Mouse (Mus musculus) kidney, embryonic 14.5 days (tissue): Measurements from ENCODE around the gene Tppp2. TPM values are rescaled to one million over a fixed set of nuclear protein-coding genes. Genes with fewer than 3 reads are reported as not detected.

Source experiments
- ATAC-seq: fragments of 200-750 bp; cut with Nextera tagmentation; 2 replicates; pipeline ENCODE4 v1.8.0; 2017; ENCODE audit warnings: moderate number of reproducible peaks, mild to moderate bottlenecking, moderate TSS enrichment, moderate library complexity; ENCODE audit not compliant: low FRiP score, low TSS enrichment
- H3K27ac ChIP-seq: fragments of 300-500 bp; sonication (generic); 2 replicates; pipeline ENCODE4 v1.5.1; 2014; ENCODE audit warnings: low read depth, mild to moderate bottlenecking, low read length, moderate library complexity, mixed read lengths
- H3K27me3 ChIP-seq: fragments of 300-500 bp; sonication (generic); 2 replicates; pipeline ENCODE4 v1.6.1; 2014; ENCODE audit warnings: mild to moderate bottlenecking, low read length; ENCODE audit not compliant: control insufficient read depth, insufficient read depth
- H3K36me3 ChIP-seq: fragments of 300-500 bp; sonication (generic); 2 replicates; pipeline ENCODE4 v1.6.1; 2014; ENCODE audit warnings: low read length, mixed read lengths; ENCODE audit not compliant: control insufficient read depth, insufficient read depth
- H3K4me1 ChIP-seq: fragments of 300-500 bp; sonication (generic); 2 replicates; pipeline ENCODE4 v1.6.1; 2014; ENCODE audit warnings: low read length, mixed read lengths; ENCODE audit not compliant: control insufficient read depth, insufficient read depth
- H3K4me2 ChIP-seq: fragments of 300-500 bp; sonication (generic); replicated peaks from 2 replicates; pipeline ENCODE4 v1.6.1; 2014; ENCODE audit warnings: low read depth, mild to moderate bottlenecking, low read length
- H3K4me3 ChIP-seq: fragments of 300-500 bp; sonication (generic); 2 replicates; pipeline ENCODE4 v1.5.1; 2014; ENCODE audit warnings: mild to moderate bottlenecking, low read length
- H3K9ac ChIP-seq: fragments of 300-500 bp; sonication (generic); 2 replicates; pipeline ENCODE4 v1.6.1; 2014; ENCODE audit warnings: low read depth, mild to moderate bottlenecking, low read length, moderate library complexity
- H3K9me3 ChIP-seq: fragments of 300-500 bp; sonication (generic); 2 replicates; pipeline ENCODE4 v1.6.1; 2016; ENCODE audit warnings: low read length; ENCODE audit not compliant: control insufficient read depth
- WGBS: fragments of 180-500 bp; shearing (Covaris S2); extraction: QIAGEN DNeasy Blood & Tissue Kit; methylation state at CpG from one replicate; pipeline ENCODE4 v1.1.7; 2014; 5-methylcytosine and 5-hydroxymethylcytosine counted together
- polyA plus RNA-seq: library from polyadenylated mRNA; unstranded; fragments of >200 nt; fragmentation: Nextera tagmentation; extraction: Ambion mirVana; gene quantifications from 2 replicates; pipeline ENCODE4 v1.2.1, GENCODE M21; 2014

Gene Tppp2
- polyA plus RNA-seq = not detected in 2 replicates

DNA sequence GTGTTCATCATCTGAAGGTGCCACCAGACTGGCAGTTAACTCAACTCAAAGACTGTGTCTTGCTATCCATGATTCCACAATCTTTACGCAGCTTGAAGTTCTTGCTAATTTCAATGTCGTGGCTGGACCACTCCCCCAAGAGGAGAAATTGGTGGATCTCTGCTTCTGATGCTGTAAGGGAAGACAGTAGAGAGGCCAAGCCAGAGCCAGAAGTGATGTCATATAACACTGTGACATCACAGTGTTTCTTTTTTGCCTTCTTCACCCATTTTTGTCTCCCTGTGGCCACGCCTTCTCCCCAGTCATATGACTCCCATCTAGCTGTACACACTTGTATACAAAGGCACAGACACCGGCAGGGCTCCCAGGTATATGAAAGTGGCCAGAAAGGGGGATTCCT lies at the start of gene Tppp2:
Gene Tppp2 (plus strand): TSS at position 301 of the 400 bp plus-strand sequence.
- no peak for ATAC-seq
- Histone ChIP-seq H3K9me3 (no peaks in the 10 kb centered on the region), H3K4me3 (no peak within 1 kb of the TSS), H3K4me1 (peaks cover 12% of the 10 kb centered on the region), H3K4me2 (no peak within 1 kb of the TSS), H3K9ac (no peak within 1 kb of the TSS), H3K36me3 (no peaks in the 10 kb centered on the region), H3K27me3 (no peaks in the 10 kb centered on the region), H3K27ac (no peak within 1 kb of the TSS)
- WGBS = 89% methylated on average over 4 of the region's 4 CpGs

DNA sequence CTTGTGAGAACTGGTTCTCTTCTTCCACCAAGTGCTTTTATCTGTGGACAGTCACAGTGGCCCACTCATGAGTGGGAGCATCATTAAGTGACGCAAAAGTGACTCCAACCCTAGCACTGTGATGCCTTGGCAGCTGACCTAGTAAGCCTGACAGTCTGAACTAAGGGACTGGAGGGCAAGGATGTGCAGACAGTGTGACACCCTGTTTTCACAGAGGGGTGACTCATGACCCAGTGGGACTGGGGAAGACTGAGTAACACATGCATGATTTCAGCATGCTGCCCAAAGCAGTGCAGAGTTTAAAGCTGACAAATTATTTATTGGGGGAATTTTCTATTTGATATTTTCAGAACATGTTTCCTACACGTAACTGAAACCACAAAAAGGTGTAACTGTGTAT lies 47.5 kb upstream of the Tppp2 start:
- H3K36me3 ChIP-seq = no peaks in the 10 kb centered on the region
- no peaks in the 10 kb centered on the region for H3K9me3 ChIP-seq
- no peak overlapping the region for H3K27ac ChIP-seq
- no peak overlapping the region for H3K4me2 ChIP-seq
- no peak overlapping the region for H3K4me3 ChIP-seq
- no peaks in the 10 kb centered on the region for H3K27me3 ChIP-seq
- H3K9ac ChIP-seq = no peak overlapping the region
- H3K4me1 ChIP-seq = no peaks in the 10 kb centered on the region
- WGBS = 93% methylated on average over 2 of the region's 2 CpGs
- ATAC-seq = no peak

DNA sequence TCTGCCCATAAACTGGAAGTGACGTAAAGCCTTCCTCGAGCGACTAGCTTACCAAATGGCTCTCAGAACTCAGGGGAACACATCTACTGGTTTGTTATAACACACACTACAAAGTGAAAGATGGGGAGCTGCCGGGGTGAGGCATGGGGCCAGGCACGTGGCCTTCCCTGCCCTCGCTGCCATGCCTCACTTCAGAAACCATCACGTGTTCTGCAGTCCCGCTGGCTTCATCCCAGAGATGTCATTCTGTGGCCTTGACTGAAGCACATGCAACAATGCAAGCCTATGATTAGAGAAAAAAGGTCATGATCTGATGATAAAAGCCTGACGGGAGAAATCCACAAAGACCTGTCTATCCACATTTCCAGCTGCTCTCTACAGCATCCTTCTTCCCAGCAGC lies 46.5 kb upstream of the Tppp2 start:
- no peak for ATAC-seq
- no peak overlapping the region for H3K4me3 ChIP-seq
- WGBS = 70% methylated on average over 9 of the region's 9 CpGs
- no peaks in the 10 kb centered on the region for H3K9me3 ChIP-seq
- no peaks in the 10 kb centered on the region for H3K4me1 ChIP-seq
- no peak overlapping the region for H3K4me2 ChIP-seq
- H3K27ac ChIP-seq = no peak overlapping the region
- H3K36me3 ChIP-seq = no peaks in the 10 kb centered on the region
- no peak overlapping the region for H3K9ac ChIP-seq
- H3K27me3 ChIP-seq = no peaks in the 10 kb centered on the region

DNA sequence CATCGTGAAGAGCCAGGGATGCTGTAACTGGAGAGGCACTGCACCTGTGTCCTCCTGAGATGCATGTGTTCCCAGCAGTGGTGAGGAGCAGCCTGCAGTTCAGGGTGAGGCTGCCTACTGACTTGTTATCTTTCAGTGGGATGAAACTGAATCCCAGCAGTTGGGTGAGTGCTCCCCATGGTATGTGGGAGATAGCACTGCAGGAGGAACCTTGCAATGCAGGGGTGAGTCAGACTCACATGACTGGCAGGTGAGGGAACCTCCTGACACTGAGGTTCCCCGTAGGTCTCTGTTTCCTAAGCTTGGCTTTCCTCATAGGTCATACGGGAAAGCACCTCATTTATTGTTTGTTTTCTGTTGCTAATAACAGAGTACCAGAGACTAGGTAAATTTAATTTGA lies 40.7 kb upstream of the Tppp2 start:
- WGBS = 69% methylated on average over 3 of the region's 3 CpGs
- Histone ChIP-seq H3K4me2 (no peak overlapping the region), H3K27me3 (no peaks in the 10 kb centered on the region), H3K9ac (no peak overlapping the region), H3K36me3 (no peaks in the 10 kb centered on the region), H3K9me3 (no peaks in the 10 kb centered on the region), H3K4me3 (no peak overlapping the region), H3K27ac (no peak overlapping the region), H3K4me1 (no peaks in the 10 kb centered on the region)
- ATAC-seq = peak; percentile 40; the same call in 1 of the 2 replicates

DNA sequence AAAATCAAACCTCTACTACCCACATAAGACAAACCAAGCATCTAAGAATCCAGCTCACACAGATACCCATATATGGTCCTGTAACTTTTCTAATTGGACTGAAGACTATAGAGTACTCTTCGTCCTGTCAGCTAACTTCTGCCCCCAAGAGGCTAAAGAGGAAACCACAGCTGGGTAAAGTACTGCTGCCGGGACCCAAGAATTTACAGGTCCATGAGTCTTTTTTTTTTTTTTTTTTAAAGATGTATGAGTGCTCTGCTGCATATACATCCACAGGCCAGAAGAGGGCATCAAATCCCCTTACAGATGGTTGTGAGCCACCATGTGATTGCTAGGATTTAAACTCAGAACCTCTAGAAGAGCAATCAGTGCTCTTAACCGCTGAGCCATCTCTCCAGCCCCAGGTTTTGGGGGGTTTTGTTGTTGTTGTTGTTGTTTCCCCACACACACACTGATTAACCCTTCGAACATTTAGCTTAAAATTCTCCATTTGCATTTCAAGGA lies 34.6 kb upstream of the Tppp2 start:
- WGBS = under 1% methylated on average over 4 of the region's 4 CpGs
- Histone ChIP-seq H3K4me3 (peak overlapping the region; percentile 84), H3K36me3 (peaks cover 23% of the 10 kb centered on the region), H3K4me2 (peak overlapping the region; percentile 87), H3K4me1 (peaks cover 12% of the 10 kb centered on the region; the same call in 1 of the 2 replicates), H3K9me3 (no peaks in the 10 kb centered on the region), H3K9ac (peak overlapping the region; percentile 42; the same call in 1 of the 2 replicates), H3K27me3 (no peaks in the 10 kb centered on the region), H3K27ac (peak overlapping the region; percentile 78)
- ATAC-seq = peak; percentile 54

DNA sequence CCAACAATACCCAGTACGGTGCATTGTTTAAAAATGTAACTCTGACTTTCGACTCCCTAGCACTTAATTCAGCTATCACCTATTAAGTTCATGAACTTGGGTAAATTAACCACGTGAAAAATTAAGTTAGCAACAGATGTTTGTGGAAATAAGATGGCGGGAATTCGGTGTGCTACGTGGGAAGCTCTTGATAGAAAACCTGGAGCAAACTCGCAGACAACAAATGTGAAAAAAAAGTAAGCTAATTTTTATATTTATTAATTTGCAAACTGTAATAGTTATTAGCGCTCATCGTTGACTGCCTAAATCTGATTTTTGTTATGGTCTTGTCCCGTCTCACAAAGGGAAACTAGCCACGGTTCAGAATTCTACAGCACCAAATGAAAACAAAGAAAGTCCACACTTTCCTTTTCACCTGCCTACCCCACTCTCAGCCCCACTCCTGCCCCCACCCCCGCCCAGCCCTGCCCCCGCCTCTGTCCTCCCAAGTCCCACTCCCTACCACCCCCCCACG lies 34.1 kb upstream of the Tppp2 start:
- Histone ChIP-seq H3K9ac (peak overlapping the region; percentile 42), H3K4me2 (peak overlapping the region; percentile 87), H3K4me1 (peaks cover 12% of the 10 kb centered on the region; the same call in 1 of the 2 replicates), H3K9me3 (no peaks in the 10 kb centered on the region), H3K4me3 (peak overlapping the region; percentile 84), H3K27ac (peak overlapping the region; percentile 78), H3K27me3 (no peaks in the 10 kb centered on the region), H3K36me3 (peaks cover 28% of the 10 kb centered on the region)
- ATAC-seq = peak; percentile 43
- 2% methylated on average over 14 of the region's 14 CpGs for WGBS

DNA sequence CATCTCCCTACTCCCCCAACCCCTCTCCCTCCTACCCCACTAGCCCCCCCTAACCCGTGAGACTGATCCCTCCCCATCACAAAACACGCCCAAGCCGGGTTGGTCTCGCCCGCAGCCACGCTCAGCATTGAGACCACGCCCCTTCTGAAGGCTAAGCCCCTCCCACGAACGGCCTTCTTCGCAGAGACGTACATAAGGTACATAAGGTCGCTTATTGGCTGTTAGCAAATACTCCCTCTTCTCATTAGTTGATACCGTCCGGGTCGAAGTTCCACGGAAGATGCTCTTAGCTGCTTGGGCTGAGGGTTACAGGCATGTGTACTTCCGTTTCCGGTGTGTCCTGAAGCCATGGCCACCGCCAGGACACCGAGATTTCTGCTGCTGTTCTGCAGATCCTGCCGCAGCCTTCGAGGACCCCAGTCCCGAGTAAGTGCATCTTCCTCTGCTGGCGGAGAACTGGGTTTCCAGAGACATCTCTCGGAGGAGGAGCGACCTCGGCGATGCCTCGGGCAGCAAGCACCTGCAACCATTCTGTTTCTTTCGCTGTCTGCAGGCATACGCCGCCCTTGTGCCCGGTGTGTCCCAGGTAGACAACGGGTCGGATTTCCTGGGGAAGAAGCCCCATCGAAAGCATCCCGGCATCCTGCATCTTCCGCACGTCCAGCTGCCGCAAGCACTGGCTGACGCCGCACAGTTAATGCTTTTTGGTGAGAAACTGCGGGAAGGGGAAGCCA lies 33.5 kb upstream of the Tppp2 start, which contains the start of gene Mettl17:
Gene Mettl17 (plus strand): TSS at position 245 of the 734 bp plus-strand sequence.
- Histone ChIP-seq H3K27ac (peak within 1 kb of the TSS; percentile 78), H3K9me3 (no peaks in the 10 kb centered on the region), H3K9ac (peak within 1 kb of the TSS; percentile 81), H3K36me3 (peaks cover 35% of the 10 kb centered on the region), H3K4me1 (peaks cover 12% of the 10 kb centered on the region; the same call in 1 of the 2 replicates), H3K27me3 (no peaks in the 10 kb centered on the region), H3K4me3 (peak within 1 kb of the TSS; percentile 84), H3K4me2 (peak within 1 kb of the TSS; percentile 87)
- WGBS = under 1% methylated on average over 43 of the region's 43 CpGs
- peak; percentile 98 for ATAC-seq

DNA sequence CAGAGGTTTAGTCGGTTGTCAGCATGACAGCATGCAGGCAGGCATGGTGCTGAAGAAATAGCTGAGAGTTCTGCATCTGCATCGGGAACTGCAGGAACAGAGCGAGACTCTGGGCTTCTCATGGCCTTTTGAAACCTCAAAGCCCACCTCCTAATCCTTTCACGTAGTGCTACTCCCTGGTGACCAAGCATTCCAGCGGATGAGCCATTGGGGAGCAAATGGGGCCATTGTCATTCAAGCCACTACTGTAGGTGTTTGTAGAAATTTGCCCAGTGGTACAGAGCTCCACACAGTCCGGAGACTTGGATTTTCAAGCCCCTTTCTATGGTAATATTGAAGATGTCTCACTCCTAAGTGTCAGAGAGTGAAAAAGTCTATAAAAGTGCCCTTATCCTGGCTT lies 32.2 kb upstream of the Tppp2 start:
- ATAC-seq = no peak
- 75% methylated on average over 6 of the region's 6 CpGs for WGBS

DNA sequence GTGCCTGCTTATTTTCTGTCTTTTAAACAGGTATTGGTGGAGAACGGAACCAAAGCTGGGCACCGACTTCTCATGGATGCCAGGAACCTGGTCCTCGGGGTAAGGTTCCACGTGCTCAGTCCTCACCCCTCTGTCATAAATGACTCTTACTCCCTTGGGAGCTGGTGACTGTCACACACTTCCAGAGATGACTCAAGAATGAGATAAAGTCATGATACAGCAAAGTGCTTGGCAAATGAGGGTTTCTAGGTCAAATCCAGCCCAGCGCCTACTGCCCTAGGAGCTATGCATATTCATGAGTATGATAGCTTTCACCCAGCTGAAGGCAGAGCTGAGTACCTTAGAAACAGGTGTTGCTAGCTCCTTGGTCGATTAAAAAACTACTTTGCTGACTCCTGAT lies 28.4 kb upstream of the Tppp2 start:
- WGBS = 91% methylated on average over 6 of the region's 6 CpGs
- Histone ChIP-seq H3K4me2 (no peak overlapping the region), H3K9ac (no peak overlapping the region), H3K27ac (no peak overlapping the region), H3K4me1 (peaks cover 12% of the 10 kb centered on the region; the same call in 1 of the 2 replicates), H3K9me3 (no peaks in the 10 kb centered on the region), H3K36me3 (peaks cover 57% of the 10 kb centered on the region), H3K27me3 (no peaks in the 10 kb centered on the region), H3K4me3 (no peak overlapping the region)
- ATAC-seq = no peak

More for the DNA sequence above, 32.2 kb upstream of the Tppp2 start:
- H3K9me3 ChIP-seq = no peaks in the 10 kb centered on the region
- peak overlapping the region; percentile 87; the same call in 1 of the 2 replicates for H3K4me2 ChIP-seq
- peaks cover 46% of the 10 kb centered on the region for H3K36me3 ChIP-seq
- no peak overlapping the region for H3K27ac ChIP-seq
- 0 out of 2 replicates have a peak overlapping the region, but pooled peaks have one; percentile 7 for H3K9ac ChIP-seq
- H3K4me1 ChIP-seq = peaks cover 12% of the 10 kb centered on the region; the same call in 1 of the 2 replicates
- peak overlapping the region; percentile 84; the same call in 1 of the 2 replicates for H3K4me3 ChIP-seq
- no peaks in the 10 kb centered on the region for H3K27me3 ChIP-seq
